13 mouse cellular contexts compared by ENCODE assay signal in genomic region chr1:54747785-54748420, GRCm38 (mm10).
A peak's percentile ranks its signal among the peaks of the same experiment; 100 is the strongest.
DNase-seq lines count a peak whose midpoint lies in the region; ATAC-seq and TF ChIP-seq lines count a peak whose summit lies in the region.
"Had no signal": no experiment of that assay in that cellular context is flagged by ENCODE, and none has a peak within 500 bp of the region (broad histone marks: within the 10 kb centered on the region; RNA-seq: fewer than 3 reads in every experiment).

No protein-coding gene starts in this region.

- no peaks in the 10 kb centered on the region for H3K36me3 ChIP-seq in kidney, adult 2 months (ENCODE audit: control insufficient read depth, insufficient read depth, low read length)
- H3K36me3 ChIP-seq: G1E; hindbrain, embryonic 10.5 days had no signal

- no peaks in the 10 kb centered on the region for H3K4me1 ChIP-seq in kidney, adult 2 months (ENCODE audit: control insufficient read depth, insufficient read depth, low read length)
- peaks cover 21% of the 10 kb centered on the region for H3K4me1 ChIP-seq in bone marrow macrophage, adult 2 months (ENCODE audit: control insufficient read depth, insufficient read depth, low read length)
- H3K4me1 ChIP-seq: hindbrain, embryonic 10.5 days had no signal

- TF ChIP-seq CTCF in kidney, adult 2 months (conservative IDR thresholded peaks at IDR 0.05; ENCODE audit: insufficient read depth, insufficient read length, low read depth, low read length): no peak
- no peak for TF ChIP-seq CTCF in bone marrow macrophage, adult 2 months (IDR thresholded peaks at IDR 0.05; ENCODE audit: low read depth, low read length)

- DNase-seq in kidney, adult 2 months: peak; percentile 61
- no peak for DNase-seq in kidney, adult 11 months
- DNase-seq in spleen, adult 18-20 months: no peak
- DNase-seq in neural tube, embryonic 10.5 days (ENCODE audit: extremely low spot score, low spot score): no peak
- DNase-seq in ovary, postnatal 14 days (ENCODE audit: low spot score): no peak
- DNase-seq: cerebellum, postnatal 36 days; right cerebral cortex, postnatal 25 days had no signal

- H3K27ac ChIP-seq in kidney, adult 2 months (ENCODE audit: insufficient read depth, low read depth, low read length): peak overlapping the region; percentile 57; the same call in 1 of the 2 replicates
- H3K27ac ChIP-seq in bone marrow macrophage, adult 2 months (ENCODE audit: insufficient read depth, low read depth, low read length): peak overlapping the region; percentile 78
- H3K27ac ChIP-seq: hindbrain, embryonic 10.5 days; macrophage had no signal

- no peak for TF ChIP-seq POLR2A in kidney, adult 2 months (IDR thresholded peaks at IDR 0.05; ENCODE audit: low read depth, low read length)
- no peak for TF ChIP-seq POLR2A in bone marrow macrophage, adult 2 months (IDR thresholded peaks at IDR 0.05; ENCODE audit: borderline replicate concordance, low read depth, low read length)

- no peak overlapping the region for H3K4me3 ChIP-seq in kidney, adult 2 months (ENCODE audit: insufficient read depth, low read depth, low read length)
- H3K4me3 ChIP-seq in bone marrow macrophage, adult 2 months (ENCODE audit: insufficient read depth, low read length): no peak overlapping the region
- H3K4me3 ChIP-seq: hindbrain, embryonic 10.5 days had no signal

- no peaks in the 10 kb centered on the region for H3K27me3 ChIP-seq in kidney, adult 2 months (replicated peaks; ENCODE audit: control insufficient read depth, insufficient read depth, low read length)

- peak; percentile 37 to 42; a peak in 1 of 4 replicates for ATAC-seq in hematopoietic stem cell, adult 5-6 weeks (replicated peaks in 1 of 2; ENCODE audit: insufficient read depth in 1 of 2, low FRiP score in 2 of 2, low TSS enrichment in 1 of 2, low read depth in 1 of 2, poor library complexity in 2 of 2, severe bottlenecking in 2 of 2)
- peak; percentile 37; the same call in 1 of the 2 replicates for ATAC-seq in monocyte, adult 5-6 weeks (replicated peaks; ENCODE audit: insufficient number of reproducible peaks, low FRiP score, low TSS enrichment, poor library complexity, severe bottlenecking)

- 33% methylated on average over 8 of the region's 8 CpGs for WGBS in kidney, adult 2 months
